ENCODE assay signal across 8 mouse cellular contexts in genomic region chr5:89883908-89884204, GRCm38 (mm10). TPM values are rescaled to one million over a fixed set of nuclear protein-coding genes. Genes with fewer than 3 reads are reported as not detected.
DNase-seq lines count a peak whose midpoint lies in the region; ATAC-seq lines count a peak whose summit lies in the region.

No protein-coding gene starts in this region.

- no peaks in the 10 kb centered on the region for H3K27me3 ChIP-seq in heart, embryonic 14.5 days (ENCODE audit: control insufficient read depth, insufficient read depth, low read length)
- no peaks in the 10 kb centered on the region for H3K27me3 ChIP-seq in hindbrain, embryonic 15.5 days
- peaks cover 16% of the 10 kb centered on the region; the same call in 1 of the 2 replicates for H3K27me3 ChIP-seq in midbrain, embryonic 10.5 days (ENCODE audit: low read depth, poor library complexity, severe bottlenecking)

- H3K9me3 ChIP-seq in heart, embryonic 14.5 days (ENCODE audit: control insufficient read depth, low read length) = peaks cover 4% of the 10 kb centered on the region; the same call in 1 of the 2 replicates
- H3K9me3 ChIP-seq in hindbrain, embryonic 15.5 days = no peaks in the 10 kb centered on the region
- peaks cover 7% of the 10 kb centered on the region for H3K9me3 ChIP-seq in midbrain, embryonic 10.5 days (replicated peaks)

- no peak overlapping the region for H3K27ac ChIP-seq in heart, embryonic 14.5 days (replicated peaks in 1 of 2; ENCODE audit: control insufficient read depth in 1 of 2, insufficient read depth in 1 of 2, low read depth in 2 of 2, low read length in 2 of 2)
- H3K27ac ChIP-seq in hindbrain, embryonic 15.5 days (replicated peaks) = no peak overlapping the region
- peak overlapping the region; percentile 86 for H3K27ac ChIP-seq in midbrain, embryonic 10.5 days (replicated peaks)

- peak overlapping the region; percentile 83 for H3K9ac ChIP-seq in heart, embryonic 14.5 days (ENCODE audit: low read length)
- no peak overlapping the region for H3K9ac ChIP-seq in hindbrain, embryonic 15.5 days

- peaks cover 0 to 6% of the 10 kb centered on the region in 2 experiments; a peak in 1 of 4 replicates for H3K4me1 ChIP-seq in heart, embryonic 14.5 days (ENCODE audit: control insufficient read depth in 2 of 2, insufficient read depth in 2 of 2, low read length in 2 of 2)
- peaks cover 8% of the 10 kb centered on the region for H3K4me1 ChIP-seq in hindbrain, embryonic 15.5 days (replicated peaks)
- H3K4me1 ChIP-seq in midbrain, embryonic 10.5 days = peaks cover 23% of the 10 kb centered on the region

- no peak for DNase-seq in heart, postnatal 25 days (ENCODE audit: low spot score)
- peak; percentile 44 for DNase-seq in c-Kit-positive CD71-positive TER-119-positive erythroid progenitor cells, embryonic 14.5 days (ENCODE audit: low spot score)
- no peak for DNase-seq in midbrain, embryonic 10.5 days (ENCODE audit: low spot score)
- DNase-seq in thymus, postnatal 25 days = no peak
- DNase-seq in heart, postnatal 36 days = no peak

- WGBS in heart, embryonic 14.5 days = 8% methylated on average over 8 of the region's 8 CpGs
- 7% methylated on average over 8 of the region's 8 CpGs for WGBS in hindbrain, embryonic 15.5 days
- whole genome bisulfite sequencing in midbrain, embryonic 10.5 days = 1% methylated on average over 8 of the region's 8 CpGs

- intact Hi-C loops in heart, postnatal 25 days (cut with DNase I) = loop anchor here (5.0 kb wide), 1 partner anchor 42 kb away; no protein-coding TSS in a partner anchor
- intact Hi-C loops in heart, postnatal 36 days (cut with DNase I) = loop anchor here (2.0 kb wide), 1 partner anchor 43 kb away; no protein-coding TSS in a partner anchor

- peak overlapping the region; percentile 69 to 71; a peak in 3 of 4 replicates for H3K4me3 ChIP-seq in heart, embryonic 14.5 days (ENCODE audit: control insufficient read depth in 1 of 2, insufficient read depth in 1 of 2, low read depth in 1 of 2, low read length in 2 of 2)
- peak overlapping the region; percentile 73 for H3K4me3 ChIP-seq in hindbrain, embryonic 15.5 days
- H3K4me3 ChIP-seq in midbrain, embryonic 10.5 days = peak overlapping the region; percentile 74

- H3K36me3 ChIP-seq in heart, embryonic 14.5 days (ENCODE audit: control insufficient read depth, insufficient read depth, low read length) = no peaks in the 10 kb centered on the region
- no peaks in the 10 kb centered on the region for H3K36me3 ChIP-seq in hindbrain, embryonic 15.5 days
- peaks cover 8% of the 10 kb centered on the region for H3K36me3 ChIP-seq in midbrain, embryonic 10.5 days

- H3K4me2 ChIP-seq in heart, embryonic 14.5 days (ENCODE audit: low read length) = peak overlapping the region; percentile 100
- H3K4me2 ChIP-seq in hindbrain, embryonic 15.5 days = peak overlapping the region; percentile 97

- ATAC-seq in heart, embryonic 14.5 days (ENCODE audit: insufficient number of reproducible peaks, insufficient read depth, low FRiP score, low read depth) = no peak
- ATAC-seq in hindbrain, embryonic 15.5 days (ENCODE audit: low FRiP score, low read depth) = no peak
- ATAC-seq in activated CD4-positive, CD25-positive, alpha-beta regulatory T cell, adult 4 months = no peak

RNA-seq across cellular contexts. Expression of gene Adamts3, which starts 0.7 kb away (rescaled TPM):
- 4.0 and 4.8 TPM in 2 replicates for polyA plus RNA-seq in heart, embryonic 14.5 days (2014; fragmentation: Nextera tagmentation; extraction: Ambion mirVana)
- total RNA-seq in heart, postnatal 25 days (2021) = 1 to 10 TPM; 6.9 to 8.1 TPM
- polyA plus RNA-seq in hindbrain, embryonic 15.5 days (2015; fragmentation: Nextera tagmentation; extraction: Ambion mirVana) = 3.8 and 4.3 TPM in 2 replicates
- 4.2 and 5.1 TPM in 2 replicates for polyA plus RNA-seq in midbrain, embryonic 10.5 days (2016; fragmentation: Nextera tagmentation; extraction: Ambion mirVana)
- 1 to 10 TPM in 1 of 2 experiments, under 1 TPM in 1; 0.24 to 1.5 TPM for polyA plus RNA-seq in activated CD4-positive, CD25-positive, alpha-beta regulatory T cell, adult 4 months (2017; shearing (Covaris generic))
- 1 to 10 TPM; 4.6 to 5.7 TPM for total RNA-seq in heart, postnatal 36 days (2021)
